Mouse (Mus musculus): Measurements from ENCODE around the gene Fars2. TPM values are rescaled to one million over a fixed set of nuclear protein-coding genes. Genes with fewer than 3 reads are reported as not detected.

Gene Fars2
- 31.4 TPM for polyA plus RNA-seq (2021)

DNA sequence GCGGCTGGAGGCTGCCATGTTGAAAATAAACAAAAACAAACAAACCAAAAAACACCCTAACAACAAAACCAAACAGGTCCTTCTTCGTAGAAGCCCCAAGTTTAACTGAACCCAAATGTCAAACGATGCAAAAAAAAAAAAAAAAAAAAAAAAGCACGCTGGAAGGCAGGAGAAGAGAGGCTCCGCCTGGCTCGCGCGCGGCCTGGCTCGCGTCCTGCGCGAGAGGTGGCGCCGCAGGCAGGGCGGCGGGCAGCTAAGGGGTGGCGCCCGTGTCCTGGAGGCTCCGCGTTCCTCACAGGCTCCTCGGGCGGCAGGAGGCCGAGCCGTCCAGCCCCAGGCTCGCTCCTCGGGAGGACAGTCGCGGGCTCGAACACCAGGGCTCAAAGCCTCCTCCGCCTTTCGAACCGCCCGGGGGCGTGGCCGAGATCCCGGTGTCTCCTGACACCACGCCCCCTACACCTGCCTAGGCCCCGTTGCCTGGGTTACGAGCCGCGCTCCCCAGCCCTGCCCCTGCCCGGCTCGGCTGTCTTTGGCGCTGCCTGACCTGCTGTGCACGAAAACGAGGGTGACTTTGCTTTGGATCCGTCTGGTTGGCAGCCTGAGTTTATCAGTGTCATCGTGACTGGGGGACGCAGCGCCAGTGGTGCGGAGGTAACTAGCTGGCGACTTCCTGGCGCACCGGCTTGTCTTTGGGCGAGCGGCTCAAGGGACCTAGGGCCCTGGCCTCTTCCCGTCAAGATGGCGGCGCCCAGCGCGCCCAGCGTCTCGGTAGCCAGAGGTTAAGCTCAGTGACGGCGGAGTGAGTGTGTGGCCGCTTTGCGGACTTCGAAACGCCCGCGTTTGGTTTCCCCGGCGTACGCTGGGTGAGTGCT lies at the start of gene Fars2, which contains the start of gene Lyrm4:
TSS of gene Fars2 (plus strand) at position 270 of the 872 bp plus-strand sequence.
TSS of gene Lyrm4 (minus strand) at position 384 of the 872 bp plus-strand sequence.
- POLR2A ChIA-PET, result interaction anchor here (0.7 to 0.9 kb wide), 3 partner anchors 13 to 159 kb away, joined by 3 to 6 read pairs (median 4); no protein-coding TSS in a partner anchor
- ATAC-seq (peak; percentile 97), DNase-seq (ENCODE audit: low read depth, low spot score) (peak; percentile 65)
- in situ Hi-C loops (cut with MboI; ENCODE audit: low pct_unique_long_range_greater_than_20kb), result loop anchor here (5.0 kb wide), 1 partner anchor 95 kb away; no protein-coding TSS in a partner anchor
- CTCF ChIA-PET, result interaction anchor here (1.6 kb wide), 1 partner anchor 19 kb away, joined by 3 read pairs; no protein-coding TSS in a partner anchor
- no peak for TF ChIP-seq CTCF (IDR thresholded peaks at IDR 0.05)
- no peaks in the 10 kb centered on the region for H3K27me3 ChIP-seq

DNA sequence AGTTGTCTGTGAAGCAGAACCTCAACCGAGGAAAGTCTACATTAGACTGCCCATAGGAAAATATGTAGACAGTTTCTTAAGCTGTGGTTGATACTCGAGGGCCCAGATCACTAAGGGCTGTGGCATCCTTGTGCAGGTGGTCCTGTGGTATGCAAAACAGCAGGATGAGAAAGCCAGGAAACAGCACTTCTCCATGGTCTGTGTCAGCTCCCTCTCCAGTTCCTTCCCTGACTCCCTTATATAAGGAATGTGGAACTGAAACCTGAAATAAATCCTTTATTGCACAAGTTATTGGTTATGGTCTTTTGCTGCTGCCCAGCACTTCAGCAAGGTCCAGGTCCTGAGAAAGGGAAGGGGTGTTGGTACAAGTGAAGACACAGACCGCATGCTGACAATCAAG lies 42.7 kb upstream of the Fars2 start:
- in situ Hi-C loops (cut with MboI; ENCODE audit: low pct_unique_long_range_greater_than_20kb), result no loop called here
- POLR2A ChIA-PET, result no interaction called here
- CTCF ChIA-PET, result no interaction called here
- TF ChIP-seq CTCF (IDR thresholded peaks at IDR 0.05), result no peak
- DNase-seq (ENCODE audit: low read depth, low spot score), result no peak
- H3K27me3 ChIP-seq, result no peaks in the 10 kb centered on the region
- ATAC-seq, result no peak

DNA sequence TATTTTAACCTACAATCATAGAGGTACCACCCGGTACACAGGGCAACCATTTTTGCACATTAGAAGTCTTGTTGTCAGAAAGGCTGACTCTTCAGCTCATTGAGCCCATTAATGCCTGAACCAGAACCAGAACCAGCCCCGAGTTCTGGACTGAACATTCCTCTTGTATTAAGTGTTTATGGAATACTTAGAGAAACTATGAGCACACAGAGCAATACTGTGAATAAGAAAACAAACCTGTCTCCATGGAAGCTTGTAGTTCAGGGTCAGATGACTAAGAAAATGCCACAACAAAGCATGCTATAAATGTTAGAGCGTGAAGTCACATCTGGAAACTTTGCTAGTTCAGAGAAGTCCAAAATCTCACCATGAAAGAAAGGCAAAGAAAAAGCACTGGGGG lies 35.6 kb upstream of the Fars2 start:
- no peaks in the 10 kb centered on the region for H3K27me3 ChIP-seq
- ChIA-PET POLR2A (no interaction called here), CTCF (interaction anchor here (1.0 to 1.1 kb wide), 2 partner anchors 12 to 13 kb away, joined by 3 read pairs; no protein-coding TSS in a partner anchor)
- DNase-seq (ENCODE audit: low read depth, low spot score) (peak; percentile 41), ATAC-seq (peak; percentile 83)
- no peak for TF ChIP-seq CTCF (IDR thresholded peaks at IDR 0.05)
- in situ Hi-C loops (cut with MboI; ENCODE audit: low pct_unique_long_range_greater_than_20kb), result no loop called here

DNA sequence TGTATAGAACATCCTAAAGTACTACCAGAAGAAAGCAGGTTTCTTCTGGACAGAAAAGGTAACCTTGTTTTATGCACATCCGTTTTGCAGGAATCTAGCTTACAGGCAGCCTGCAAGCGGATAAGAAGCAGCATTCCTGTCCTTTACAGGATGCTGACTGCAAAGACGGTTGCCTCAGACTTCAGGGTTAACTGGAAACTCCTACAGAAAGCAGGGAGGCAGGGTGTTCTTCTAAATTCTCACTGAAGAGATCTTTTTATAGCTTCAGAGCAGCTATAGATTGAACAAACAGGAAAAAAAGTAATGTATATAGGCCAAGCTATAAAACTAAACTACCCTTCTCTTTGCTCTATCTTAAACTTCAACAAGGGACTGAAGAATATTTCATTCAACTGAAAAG lies 32.5 kb upstream of the Fars2 start:
- POLR2A ChIA-PET, result no interaction called here
- no peak for ATAC-seq
- in situ Hi-C loops (cut with MboI; ENCODE audit: low pct_unique_long_range_greater_than_20kb), result no loop called here
- CTCF ChIA-PET, result interaction anchor here (1.0 to 1.1 kb wide), 2 partner anchors 12 to 65 kb away, joined by 3 read pairs; no protein-coding TSS in a partner anchor
- no peak for DNase-seq (ENCODE audit: low read depth, low spot score)
- TF ChIP-seq CTCF (IDR thresholded peaks at IDR 0.05), result no peak
- H3K27me3 ChIP-seq, result no peaks in the 10 kb centered on the region

DNA sequence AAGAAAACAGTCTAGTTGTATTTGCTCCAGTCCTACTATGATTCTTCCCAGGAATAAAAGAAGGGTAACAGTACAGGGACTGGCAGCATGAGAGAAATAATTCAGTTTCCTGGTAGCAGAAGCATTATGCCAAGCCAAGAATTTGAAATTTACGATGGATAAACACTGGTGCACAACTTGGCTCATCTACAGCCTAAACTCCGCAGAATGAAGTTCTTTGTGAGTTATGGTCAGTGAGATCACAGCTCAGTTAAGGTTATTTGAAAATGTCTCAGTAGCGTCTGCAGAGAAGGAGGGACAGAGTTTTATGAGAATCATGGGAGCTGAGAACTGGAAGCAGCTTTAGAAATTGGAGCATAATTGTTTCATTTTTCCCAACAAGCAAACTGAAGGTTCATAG lies 31.2 kb upstream of the Fars2 start:
- DNase-seq (ENCODE audit: low read depth, low spot score) (no peak), ATAC-seq (no peak)
- TF ChIP-seq CTCF (IDR thresholded peaks at IDR 0.05), result no peak
- H3K27me3 ChIP-seq, result no peaks in the 10 kb centered on the region
- in situ Hi-C loops (cut with MboI; ENCODE audit: low pct_unique_long_range_greater_than_20kb), result no loop called here
- ChIA-PET POLR2A (no interaction called here), CTCF (no interaction called here)

DNA sequence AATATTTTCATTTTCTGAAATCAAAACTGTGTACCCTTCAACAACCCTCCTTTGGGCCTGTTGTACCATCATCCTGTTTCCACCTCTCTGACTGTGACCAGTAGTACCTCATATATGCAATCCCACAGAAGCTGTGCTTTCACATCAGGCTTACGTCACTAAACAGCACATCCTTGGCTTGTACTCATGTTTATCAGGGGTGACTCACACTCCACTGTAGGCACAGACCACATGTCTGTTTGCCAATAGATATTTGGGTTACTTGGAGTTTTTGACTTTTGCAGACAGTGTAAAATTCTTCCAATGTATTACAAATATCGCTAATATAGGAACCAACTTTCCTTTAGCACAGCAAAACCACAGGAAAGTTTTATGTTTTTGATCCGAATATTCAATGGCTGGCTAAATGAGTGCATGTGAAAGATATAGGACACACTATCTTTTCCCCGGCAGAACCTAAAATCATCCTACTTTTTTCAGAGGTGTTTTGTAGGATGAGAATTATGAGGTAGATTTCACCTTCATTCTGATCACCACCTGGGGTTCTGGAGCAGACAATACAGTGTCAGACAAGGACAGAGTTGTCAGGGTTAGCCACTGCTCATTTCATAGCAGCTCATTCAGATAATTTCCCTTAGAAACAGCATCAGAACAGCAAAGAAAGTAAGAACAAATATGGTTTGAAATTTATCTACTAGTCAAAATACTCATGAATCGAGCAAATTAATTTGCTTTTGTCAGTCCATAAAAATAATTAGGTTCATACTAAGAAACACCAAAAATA lies 30.4 kb upstream of the Fars2 start:
- no peak for TF ChIP-seq CTCF (IDR thresholded peaks at IDR 0.05)
- no peaks in the 10 kb centered on the region for H3K27me3 ChIP-seq
- ChIA-PET CTCF (interaction anchor here (1.4 kb wide), 1 partner anchor 13 kb away, joined by 3 read pairs; no protein-coding TSS in a partner anchor), POLR2A (no interaction called here)
- no peak for DNase-seq (ENCODE audit: low read depth, low spot score)
- in situ Hi-C loops (cut with MboI; ENCODE audit: low pct_unique_long_range_greater_than_20kb), result no loop called here
- no peak for ATAC-seq

DNA sequence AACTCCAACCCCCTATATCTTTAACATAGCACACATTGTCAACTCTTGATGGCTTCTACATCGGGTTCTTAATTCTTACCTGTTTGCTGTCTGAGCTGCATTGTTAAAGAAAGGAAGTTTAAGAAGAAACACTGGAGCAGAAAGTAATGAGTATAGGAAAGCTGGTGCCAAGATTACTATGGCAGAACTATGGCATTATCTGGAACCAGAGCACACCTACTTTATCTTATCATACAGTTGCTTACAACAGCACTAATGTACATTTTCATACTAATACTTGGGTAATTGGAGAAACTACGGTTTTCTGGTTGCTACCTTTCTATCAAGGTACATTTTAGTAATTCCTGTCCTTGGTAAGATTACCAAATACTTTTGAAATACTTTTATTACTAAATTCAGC lies 29.8 kb upstream of the Fars2 start:
- ChIA-PET POLR2A (no interaction called here), CTCF (interaction anchor here (1.4 kb wide), 1 partner anchor 12 kb away, joined by 3 read pairs; no protein-coding TSS in a partner anchor)
- DNase-seq (ENCODE audit: low read depth, low spot score) (no peak), ATAC-seq (no peak)
- no peaks in the 10 kb centered on the region for H3K27me3 ChIP-seq
- TF ChIP-seq CTCF (IDR thresholded peaks at IDR 0.05), result no peak
- in situ Hi-C loops (cut with MboI; ENCODE audit: low pct_unique_long_range_greater_than_20kb), result no loop called here

DNA sequence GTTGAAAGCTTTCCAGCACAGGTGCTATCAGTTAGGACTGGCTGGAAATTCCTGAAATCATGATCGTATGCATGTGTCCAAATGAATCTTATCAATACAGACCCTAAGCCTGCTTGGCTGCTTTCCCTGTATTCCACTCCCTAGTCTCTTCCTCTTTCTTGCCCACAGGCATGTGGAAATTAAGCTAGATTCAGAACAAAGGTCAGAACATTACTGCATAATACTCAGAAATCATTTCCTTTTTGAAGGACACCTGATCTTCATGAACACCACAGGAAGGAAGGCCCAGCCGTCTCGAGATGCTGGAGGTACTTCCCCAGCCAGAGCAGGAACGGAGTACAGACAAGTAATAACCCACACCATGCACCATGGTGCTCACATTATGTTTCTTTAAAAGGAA lies 29.0 kb upstream of the Fars2 start:
- CTCF ChIA-PET, result interaction anchor here (0.7 to 1.0 kb wide), 2 partner anchors 10 to 141 kb away, joined by 3 read pairs; no protein-coding TSS in a partner anchor
- no peak for TF ChIP-seq CTCF (IDR thresholded peaks at IDR 0.05)
- DNase-seq (ENCODE audit: low read depth, low spot score) (no peak), ATAC-seq (no peak)
- no peaks in the 10 kb centered on the region for H3K27me3 ChIP-seq
- POLR2A ChIA-PET, result interaction anchor here (0.5 kb wide), 1 partner anchor 53 kb away, joined by 4 read pairs; no protein-coding TSS in a partner anchor
- in situ Hi-C loops (cut with MboI; ENCODE audit: low pct_unique_long_range_greater_than_20kb), result no loop called here

DNA sequence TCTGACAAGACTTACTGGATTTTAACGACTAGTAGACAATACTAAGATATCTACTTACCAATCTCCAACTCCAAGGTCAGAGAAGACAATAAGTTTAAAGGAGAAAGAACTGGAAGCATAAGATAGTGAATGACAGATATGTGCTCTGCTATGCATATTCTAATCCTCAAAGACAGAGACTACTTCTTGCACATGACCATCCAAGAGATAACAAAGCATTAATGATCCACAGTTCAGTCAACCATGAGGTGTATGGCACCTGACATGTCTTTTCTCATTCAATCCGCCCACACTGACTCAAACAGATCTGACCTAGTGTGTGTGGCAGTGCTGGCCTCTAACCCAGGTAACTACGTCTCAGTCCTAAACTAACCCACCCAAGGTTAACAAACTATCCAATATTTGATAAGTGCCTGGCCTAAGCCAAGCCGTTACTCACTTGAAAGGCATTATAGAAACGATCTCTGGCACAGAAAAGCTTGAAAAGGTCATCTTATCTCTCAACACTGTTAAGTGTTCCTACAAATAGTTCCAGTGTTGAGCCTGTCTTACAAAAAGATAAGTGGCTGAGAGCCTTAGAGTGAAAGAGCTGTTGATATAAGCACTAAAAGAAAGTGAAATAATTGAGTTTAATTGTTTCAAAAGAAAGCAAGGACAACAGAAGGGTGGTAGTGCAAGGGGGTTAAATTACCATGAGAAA lies 20.4 kb upstream of the Fars2 start:
- in situ Hi-C loops (cut with MboI; ENCODE audit: low pct_unique_long_range_greater_than_20kb), result no loop called here

DNA sequence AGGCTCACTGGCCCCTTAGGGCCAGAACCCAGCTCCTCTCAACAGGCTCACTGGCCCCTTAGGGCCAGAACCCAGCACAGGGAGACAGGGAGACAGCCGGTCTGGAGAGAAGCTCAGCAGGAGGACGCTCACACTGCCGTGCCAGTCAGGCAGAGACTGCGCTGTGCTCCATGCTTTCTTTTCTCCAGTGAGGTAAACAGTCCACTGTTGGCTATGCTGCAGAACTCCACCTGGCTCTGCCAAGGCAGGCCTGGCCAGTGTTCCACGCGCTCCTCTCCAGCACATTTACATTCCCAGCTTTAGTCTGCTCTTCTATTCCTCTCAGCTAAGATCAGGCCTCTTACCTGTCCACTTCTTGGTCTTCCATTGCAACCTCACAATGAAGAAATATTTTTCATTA lies 11.6 kb upstream of the Fars2 start:
- no peaks in the 10 kb centered on the region for H3K27me3 ChIP-seq
- in situ Hi-C loops (cut with MboI; ENCODE audit: low pct_unique_long_range_greater_than_20kb), result no loop called here
- ATAC-seq (no peak), DNase-seq (ENCODE audit: low read depth, low spot score) (no peak)
- CTCF ChIA-PET, result no interaction called here
- no peak for TF ChIP-seq CTCF (IDR thresholded peaks at IDR 0.05)
- POLR2A ChIA-PET, result no interaction called here

More for the DNA sequence above, 20.4 kb upstream of the Fars2 start:
- no peak for TF ChIP-seq CTCF (IDR thresholded peaks at IDR 0.05)
- H3K27me3 ChIP-seq, result no peaks in the 10 kb centered on the region
- CTCF ChIA-PET, result interaction anchor here (1.3 kb wide), 1 partner anchor 12 kb away, joined by 3 read pairs; no protein-coding TSS in a partner anchor
- no peak for DNase-seq (ENCODE audit: low read depth, low spot score)
- ATAC-seq, result no peak
- POLR2A ChIA-PET, result no interaction called here

All from Patski (cell line).